Mouse (Mus musculus) gastrocnemius, postnatal 10 days (tissue): ENCODE data around the gene Auh. TPM values are rescaled to one million over a fixed set of nuclear protein-coding genes. Genes with fewer than 3 reads are reported as not detected.

Experiments used
- DNase-seq: peaks from one replicate; pipeline ENCODE4 v3.0.0; 2021; ENCODE audit warnings: mixed read lengths
- total RNA-seq, 2 experiments: library from RNA; stranded (reverse); gene quantifications; 2 replicates each; pipeline ENCODE4 v1.2.3; 2021

Auh gene
- total RNA-seq, 2 experiments from 2014 or later, result 47.7 to 50.8 TPM

- no peak for DNase-seq
Measured at GRCm38 (mm10) chr13:52800687-52801341, 128.7 kb downstream of the Auh start.

- DNase-seq, result no peak
Measured at GRCm38 (mm10) chr13:52800091-52800490, 129.4 kb downstream of the Auh start.

GRCm38 (mm10) chr13:52794232-52794631 is 135.2 kb downstream of the Auh start:
- no peak for DNase-seq

GRCm38 (mm10) chr13:52793434-52793989 is 136.0 kb downstream of the Auh start:
- no peak for DNase-seq

- no peak for DNase-seq
Measured at GRCm38 (mm10) chr13:52792242-52792844, 137.1 kb downstream of the Auh start.

- no peak for DNase-seq
Measured at GRCm38 (mm10) chr13:52790894-52791293, 138.6 kb downstream of the Auh start.

Other genes starting within 250 kb of the Auh start
- 10 to 100 TPM; 14.8 to 18.4 TPM for gene Nfil3, start 51.4 kb upstream of the Auh start, total RNA-seq